15 mouse cellular contexts compared by ENCODE assay signal in genomic region chr6:83449440-83449839, GRCm38 (mm10). TPM values are rescaled to one million over a fixed set of nuclear protein-coding genes. Genes with fewer than 3 reads are reported as not detected.
DNase-seq lines count a peak whose midpoint lies in the region; ATAC-seq and TF ChIP-seq lines count a peak whose summit lies in the region.
"Had no signal": no experiment of that assay in that cellular context is flagged by ENCODE, and none has a peak within 500 bp of the region (broad histone marks: within the 10 kb centered on the region; RNA-seq: fewer than 3 reads in every experiment).

No protein-coding gene starts in this region.

- no peak for ATAC-seq in kidney, embryonic 16.5 days (ENCODE audit: low FRiP score, low TSS enrichment)
- peak; percentile 40; the same call in 1 of the 2 replicates for ATAC-seq in heart, postnatal 0 days (ENCODE audit: insufficient read depth, low read depth)
- ATAC-seq in megakaryocyte-erythroid progenitor cell, adult 5-6 weeks (replicated peaks; ENCODE audit: low FRiP score, low TSS enrichment, poor library complexity, severe bottlenecking) = peak; percentile 48
- ATAC-seq: forebrain, embryonic 15.5 days; hindbrain, embryonic 16.5 days had no signal

- no peak for TF ChIP-seq CTCF in heart, postnatal 0 days (IDR thresholded peaks at IDR 0.05; ENCODE audit: low read depth)

- H3K4me1 ChIP-seq in kidney, embryonic 16.5 days (ENCODE audit: insufficient read depth, low read length) = peaks cover 82% of the 10 kb centered on the region
- peaks cover 43% of the 10 kb centered on the region for H3K4me1 ChIP-seq in brown adipose tissue, adult 24 weeks (ENCODE audit: control insufficient read depth, insufficient read depth, insufficient read length, low read length)
- peaks cover 55% of the 10 kb centered on the region for H3K4me1 ChIP-seq in heart, postnatal 0 days (ENCODE audit: control insufficient read depth, insufficient read depth)

- H3K4me3 ChIP-seq in kidney, embryonic 16.5 days (ENCODE audit: low read length) = no peak overlapping the region
- H3K4me3 ChIP-seq in brown adipose tissue, adult 24 weeks (ENCODE audit: insufficient read depth, low read depth, low read length) = no peak overlapping the region
- no peak overlapping the region for H3K4me3 ChIP-seq in heart, postnatal 0 days (ENCODE audit: low read depth, low read length)
- H3K4me3 ChIP-seq: forebrain, embryonic 15.5 days had no signal

- no peak for TF ChIP-seq EP300 in heart, postnatal 0 days (IDR thresholded peaks at IDR 0.05; ENCODE audit: low read depth)

- no peaks in the 10 kb centered on the region for H3K27me3 ChIP-seq in kidney, embryonic 16.5 days (ENCODE audit: insufficient read depth, low read length)
- no peaks in the 10 kb centered on the region for H3K27me3 ChIP-seq in heart, postnatal 0 days (ENCODE audit: control insufficient read depth, insufficient read depth, low read length)
- H3K27me3 ChIP-seq: embryonic facial prominence, embryonic 13.5 days; forebrain, embryonic 15.5 days had no signal

- 40% methylated on average over 3 of the region's 3 CpGs for WGBS in kidney, embryonic 16.5 days
- 6% methylated on average over 3 of the region's 3 CpGs for WGBS in heart, postnatal 0 days

- H3K9me3 ChIP-seq in kidney, embryonic 16.5 days (ENCODE audit: low read length) = no peaks in the 10 kb centered on the region
- H3K9me3 ChIP-seq in heart, postnatal 0 days (replicated peaks; ENCODE audit: control insufficient read depth, low read length) = no peaks in the 10 kb centered on the region
- H3K9me3 ChIP-seq: embryonic facial prominence, embryonic 13.5 days; forebrain, embryonic 15.5 days had no signal

- no peak for DNase-seq in kidney, postnatal 4 days
- DNase-seq in heart, postnatal 0 days (ENCODE audit: low spot score) = no peak
- no peak for DNase-seq in thymus, postnatal 25 days
- DNase-seq in right cerebral cortex, postnatal 14 days = no peak
- DNase-seq: adrenal gland, postnatal 25 days; cerebellum, adult 11-12 months; gastrocnemius, postnatal 10 days; lung, adult 18-20 months; right cerebral cortex, postnatal 25 days had no signal

- H3K9ac ChIP-seq in kidney, embryonic 16.5 days (replicated peaks; ENCODE audit: low read length) = no peak overlapping the region
- H3K9ac ChIP-seq in heart, postnatal 0 days (replicated peaks; ENCODE audit: low read depth, low read length) = no peak overlapping the region
- H3K9ac ChIP-seq: embryonic facial prominence, embryonic 13.5 days; forebrain, embryonic 15.5 days had no signal

- peak overlapping the region; percentile 11; the same call in 1 of the 2 replicates for H3K4me2 ChIP-seq in kidney, embryonic 16.5 days (replicated peaks; ENCODE audit: low read depth, low read length)
- no peak overlapping the region for H3K4me2 ChIP-seq in heart, postnatal 0 days (ENCODE audit: low read depth, low read length)
- H3K4me2 ChIP-seq: embryonic facial prominence, embryonic 13.5 days; forebrain, embryonic 15.5 days had no signal

- peak overlapping the region; percentile 51; the same call in 1 of the 2 replicates for H3K27ac ChIP-seq in kidney, embryonic 16.5 days (ENCODE audit: low read length)
- H3K27ac ChIP-seq in brown adipose tissue, adult 24 weeks (replicated peaks; ENCODE audit: low read depth, low read length) = peak overlapping the region; percentile 44
- H3K27ac ChIP-seq in heart, postnatal 0 days (ENCODE audit: low read depth) = peak overlapping the region; percentile 22
- H3K27ac ChIP-seq: embryonic facial prominence, embryonic 13.5 days; forebrain, embryonic 15.5 days had no signal

- H3K36me3 ChIP-seq in kidney, embryonic 16.5 days (ENCODE audit: insufficient read depth, low read length) = peaks cover 10% of the 10 kb centered on the region; the same call in 1 of the 2 replicates
- no peaks in the 10 kb centered on the region for H3K36me3 ChIP-seq in heart, postnatal 0 days (replicated peaks; ENCODE audit: control insufficient read depth, insufficient read depth, low read length)

RNA-seq across cellular contexts. Expression of gene Tet3, which starts 9.4 kb away (rescaled TPM):
- polyA plus RNA-seq in kidney, embryonic 16.5 days (2015; fragmentation: Nextera tagmentation; extraction: Ambion mirVana) = 48.9 and 65.3 TPM in 2 replicates
- 5.0 and 7.0 TPM in 2 replicates for polyA plus RNA-seq in brown adipose tissue, adult 24 weeks (2012; ENCODE audit: insufficient read depth, insufficient read length, missing spikeins)
- total RNA-seq in heart, postnatal 0 days (2014; rRNA removed; ENCODE audit: low replicate concordance) = 14.1 and 17.3 TPM in 2 replicates
- polyA plus RNA-seq in heart, postnatal 0 days (2015; fragmentation: Nextera tagmentation; extraction: Ambion mirVana) = 16.4 and 17.2 TPM in 2 replicates
- total RNA-seq in megakaryocyte-erythroid progenitor cell, adult 5-6 weeks (2014; fragmentation: Nextera tagmentation) = 46.9 and 55.9 TPM in 2 replicates
- 12.6 and 13.5 TPM in 2 replicates for total RNA-seq in megakaryocyte-erythroid progenitor cell, adult 5-6 weeks (2017)

RNA-seq across cellular contexts. Expression of gene Dguok, which starts 57.3 kb away (rescaled TPM):
- 85.8 and 95.8 TPM in 2 replicates for polyA plus RNA-seq in kidney, embryonic 16.5 days (2015; fragmentation: Nextera tagmentation; extraction: Ambion mirVana)
- polyA plus RNA-seq in brown adipose tissue, adult 24 weeks (2012; ENCODE audit: insufficient read depth, insufficient read length, missing spikeins) = 33.1 and 34.8 TPM in 2 replicates
- total RNA-seq in heart, postnatal 0 days (2014; rRNA removed; ENCODE audit: low replicate concordance) = 21.4 and 25.2 TPM in 2 replicates
- polyA plus RNA-seq in heart, postnatal 0 days (2015; fragmentation: Nextera tagmentation; extraction: Ambion mirVana) = 51.7 and 58.4 TPM in 2 replicates
- 53.6 and 64.2 TPM in 2 replicates for total RNA-seq in megakaryocyte-erythroid progenitor cell, adult 5-6 weeks (2014; fragmentation: Nextera tagmentation)
- total RNA-seq in megakaryocyte-erythroid progenitor cell, adult 5-6 weeks (2017) = 35.7 and 37.9 TPM in 2 replicates
